Mouse (Mus musculus) embryonic fibroblast, embryonic 13.5 days (primary cell): ENCODE measurements around the gene Mrpl18. TPM values are rescaled to one million over a fixed set of nuclear protein-coding genes. Genes with fewer than 3 reads are reported as not detected.

Source experiments
- H3K27ac ChIP-seq: 2 replicates; pipeline ENCODE4 v1.5.1; 2012; ENCODE audit warnings: low read length, control low read depth, inconsistent platforms; ENCODE audit not compliant: insufficient read depth
- H3K4me1 ChIP-seq: 2 replicates; pipeline ENCODE4 v1.6.1; 2011; ENCODE audit warnings: low read length; ENCODE audit not compliant: control insufficient read depth, insufficient read depth
- H3K4me3 ChIP-seq: 2 replicates; pipeline ENCODE4 v1.5.1; 2011; ENCODE audit warnings: mild to moderate bottlenecking, control low read depth, low read length; ENCODE audit not compliant: insufficient read depth
- CTCF ChIP-seq: IDR thresholded peaks from 2 replicates; pipeline ENCODE4 v1.5.1; 2011; ENCODE audit warnings: mild to moderate bottlenecking, control low read depth, low read length, moderate library complexity, borderline replicate concordance; ENCODE audit not compliant: insufficient read depth
- POLR2A ChIP-seq: IDR thresholded peaks from 2 replicates; pipeline ENCODE4 v1.6.1; 2011; ENCODE audit warnings: low read depth, mild to moderate bottlenecking, control low read depth, low read length, moderate library complexity
- polyA plus RNA-seq: library from polyadenylated mRNA; stranded (reverse); fragments of >200 nt; gene quantifications from 2 replicates; pipeline ENCODE4 v1.2.4, GENCODE M21; 2011; ENCODE audit warnings: low read depth; ENCODE audit not compliant: missing spikeins, insufficient read length

Gene Mrpl18
- polyA plus RNA-seq, 1 experiment, result 37.7 TPM

GRCm38 (mm10) chr17:12887021-12887775 is 28.9 kb downstream of the Mrpl18 start:
- H3K4me1 ChIP-seq, result no peaks in the 10 kb centered on the region
- no peak overlapping the region for H3K4me3 ChIP-seq
- TF ChIP-seq POLR2A (no peak), CTCF (no peak)
- no peak overlapping the region for H3K27ac ChIP-seq

- no peak overlapping the region for H3K4me3 ChIP-seq
- no peak overlapping the region for H3K27ac ChIP-seq
- TF ChIP-seq CTCF (no peak), POLR2A (no peak)
- H3K4me1 ChIP-seq, result no peaks in the 10 kb centered on the region
Observed at GRCm38 (mm10) chr17:12886620-12887019, 29.5 kb downstream of the Mrpl18 start.

- Histone ChIP-seq H3K4me3 (no peak overlapping the region), H3K4me1 (no peaks in the 10 kb centered on the region), H3K27ac (no peak overlapping the region)
- TF ChIP-seq POLR2A (no peak), CTCF (no peak)
Observed at GRCm38 (mm10) chr17:12881216-12881615, 34.9 kb downstream of the Mrpl18 start.

- no peak overlapping the region for H3K4me3 ChIP-seq
Observed at GRCm38 (mm10) chr17:12880178-12880577, 36.0 kb downstream of the Mrpl18 start.

GRCm38 (mm10) chr17:12875734-12876133 is 40.4 kb downstream of the Mrpl18 start, which contains the start of gene Mrgprh:
Gene Mrgprh (plus strand): TSS chr17:12876034.
- Histone ChIP-seq H3K4me1 (no peaks in the 10 kb centered on the region), H3K4me3 (no peak within 1 kb of the TSS), H3K27ac (no peak within 1 kb of the TSS)
- TF ChIP-seq CTCF, result no peak

More at GRCm38 (mm10) chr17:12880178-12880577, 36.0 kb downstream of the Mrpl18 start:
- TF ChIP-seq POLR2A (no peak), CTCF (no peak)
- Histone ChIP-seq H3K4me1 (no peaks in the 10 kb centered on the region), H3K27ac (no peak overlapping the region)

GRCm38 (mm10) chr17:12872275-12873028 is 43.7 kb downstream of the Mrpl18 start:
- Histone ChIP-seq H3K4me3 (no peak overlapping the region), H3K4me1 (no peaks in the 10 kb centered on the region), H3K27ac (no peak overlapping the region)
- TF ChIP-seq CTCF, result no peak
- no peak for TF ChIP-seq POLR2A

GRCm38 (mm10) chr17:12868640-12869039 is 47.5 kb downstream of the Mrpl18 start:
- no peak overlapping the region for H3K27ac ChIP-seq
- H3K4me1 ChIP-seq, result no peaks in the 10 kb centered on the region
- no peak overlapping the region for H3K4me3 ChIP-seq
- TF ChIP-seq POLR2A, result no peak
- no peak for TF ChIP-seq CTCF

- TF ChIP-seq CTCF (no peak), POLR2A (no peak)
- Histone ChIP-seq H3K4me1 (no peaks in the 10 kb centered on the region), H3K27ac (no peak within 1 kb of the TSS), H3K4me3 (no peak within 1 kb of the TSS)
Observed at GRCm38 (mm10) chr17:12868043-12868442, 48.1 kb downstream of the Mrpl18 start, which contains the start of gene Mas1. Gene Mas1 (minus strand): TSS chr17:12868143.

- H3K27ac ChIP-seq, result no peak overlapping the region
- no peaks in the 10 kb centered on the region for H3K4me1 ChIP-seq
- TF ChIP-seq POLR2A (no peak), CTCF (no peak)
- H3K4me3 ChIP-seq, result no peak overlapping the region
Observed at GRCm38 (mm10) chr17:12866853-12867252, 49.3 kb downstream of the Mrpl18 start.

GRCm38 (mm10) chr17:12865407-12865806 is 50.7 kb downstream of the Mrpl18 start:
- Histone ChIP-seq H3K4me3 (no peak overlapping the region), H3K27ac (no peak overlapping the region), H3K4me1 (no peaks in the 10 kb centered on the region)
- no peak for TF ChIP-seq POLR2A
- no peak for TF ChIP-seq CTCF
